17 mouse cellular contexts compared by ENCODE assay signal in genomic region chr17:48433006-48433655, GRCm38 (mm10). TPM values are rescaled to one million over a fixed set of nuclear protein-coding genes. Genes with fewer than 3 reads are reported as not detected.
DNase-seq lines count a peak whose midpoint lies in the region; ATAC-seq and TF ChIP-seq lines count a peak whose summit lies in the region.
"Had no signal": no experiment of that assay in that cellular context is flagged by ENCODE, and none has a peak within 500 bp of the region (broad histone marks: within the 10 kb centered on the region; RNA-seq: fewer than 3 reads in every experiment).

No protein-coding gene starts in this region.

- 66% methylated on average over 20 of the region's 20 CpGs for WGBS in heart, embryonic 11.5 days (ENCODE audit: insufficient replicate concordance)
- 75% methylated on average over 20 of the region's 20 CpGs for WGBS in lung, embryonic 14.5 days
- WGBS in limb, embryonic 13.5 days, result 80% methylated on average over 20 of the region's 20 CpGs

- peaks cover 50% of the 10 kb centered on the region for H3K4me1 ChIP-seq in heart, embryonic 11.5 days (ENCODE audit: control insufficient read depth, insufficient read depth, low read length)
- H3K4me1 ChIP-seq in lung, embryonic 14.5 days (ENCODE audit: insufficient read depth), result peaks cover 25% of the 10 kb centered on the region; the same call in 1 of the 2 replicates
- H3K4me1 ChIP-seq in limb, embryonic 13.5 days, result peaks cover 39% of the 10 kb centered on the region

- no peak for DNase-seq in heart, postnatal 10 days
- no peak for DNase-seq in lung, embryonic 14.5 days
- DNase-seq in lung, postnatal 36 days, result no peak
- DNase-seq in R1 (ENCODE audit: low read depth, low spot score), result peak; percentile 60
- no peak for DNase-seq in thymus, adult 18-20 months
- DNase-seq: adrenal gland, adult 2 months; kidney, postnatal 14 days had no signal

- intact Hi-C loops in heart, postnatal 10 days (cut with DNase I), result no loop called here

- no peaks in the 10 kb centered on the region for H3K27me3 ChIP-seq in heart, embryonic 11.5 days (ENCODE audit: control insufficient read depth, insufficient read depth, low read length)
- H3K27me3 ChIP-seq in lung, embryonic 14.5 days (ENCODE audit: insufficient read depth, low read length), result no peaks in the 10 kb centered on the region
- no peaks in the 10 kb centered on the region for H3K27me3 ChIP-seq in limb, embryonic 13.5 days
- H3K27me3 ChIP-seq: embryonic facial prominence, embryonic 13.5 days; forebrain, embryonic 12.5 days; limb, embryonic 12.5 days; Patski had no signal

- no peak for ATAC-seq in heart, embryonic 11.5 days (replicated peaks; ENCODE audit: insufficient number of reproducible peaks, low FRiP score, low TSS enrichment)
- no peak for ATAC-seq in lung, embryonic 14.5 days (ENCODE audit: insufficient read depth)
- no peak for ATAC-seq in limb, embryonic 13.5 days (ENCODE audit: low FRiP score, low read depth)
- ATAC-seq: Patski had no signal

- H3K36me3 ChIP-seq in heart, embryonic 11.5 days (ENCODE audit: control insufficient read depth, insufficient read depth, low read length), result no peaks in the 10 kb centered on the region
- H3K36me3 ChIP-seq in lung, embryonic 14.5 days (ENCODE audit: insufficient read depth), result no peaks in the 10 kb centered on the region
- no peaks in the 10 kb centered on the region for H3K36me3 ChIP-seq in limb, embryonic 13.5 days
- H3K36me3 ChIP-seq: embryonic facial prominence, embryonic 13.5 days; forebrain, embryonic 12.5 days; limb, embryonic 12.5 days had no signal

- H3K4me3 ChIP-seq in heart, embryonic 11.5 days (ENCODE audit: low read depth, low read length), result no peak overlapping the region
- no peak overlapping the region for H3K4me3 ChIP-seq in lung, embryonic 14.5 days (ENCODE audit: low read depth, low read length)
- H3K4me3 ChIP-seq in limb, embryonic 13.5 days, result no peak overlapping the region
- H3K4me3 ChIP-seq: embryonic facial prominence, embryonic 13.5 days; forebrain, embryonic 12.5 days; limb, embryonic 12.5 days had no signal

- peak overlapping the region; percentile 81 for H3K4me2 ChIP-seq in heart, embryonic 11.5 days
- H3K4me2 ChIP-seq in lung, embryonic 14.5 days, result no peak overlapping the region
- H3K4me2 ChIP-seq in limb, embryonic 13.5 days (replicated peaks), result no peak overlapping the region
- H3K4me2 ChIP-seq: embryonic facial prominence, embryonic 13.5 days; forebrain, embryonic 12.5 days; limb, embryonic 12.5 days had no signal

- peak overlapping the region; percentile 98 for H3K27ac ChIP-seq in heart, embryonic 11.5 days (ENCODE audit: low read depth, low read length)
- H3K27ac ChIP-seq in lung, embryonic 14.5 days (ENCODE audit: low read depth), result peak overlapping the region; percentile 27; the same call in 1 of the 2 replicates
- H3K27ac ChIP-seq in limb, embryonic 13.5 days, result 0 out of 2 replicates have a peak overlapping the region, but pooled peaks have one; percentile 15
- H3K27ac ChIP-seq: embryonic facial prominence, embryonic 13.5 days; forebrain, embryonic 12.5 days; hindbrain, postnatal 0 days; limb, embryonic 12.5 days had no signal

- TF ChIP-seq CTCF in lung, embryonic 14.5 days (IDR thresholded peaks at IDR 0.05; ENCODE audit: low read depth), result no peak

- no peaks in the 10 kb centered on the region for H3K9me3 ChIP-seq in heart, embryonic 11.5 days (replicated peaks; ENCODE audit: control insufficient read depth, low read length)
- no peaks in the 10 kb centered on the region for H3K9me3 ChIP-seq in lung, embryonic 14.5 days (ENCODE audit: low read depth, low read length)
- H3K9me3 ChIP-seq in limb, embryonic 13.5 days, result no peaks in the 10 kb centered on the region
- H3K9me3 ChIP-seq: embryonic facial prominence, embryonic 13.5 days; forebrain, embryonic 12.5 days; limb, embryonic 12.5 days had no signal

- no peak overlapping the region for H3K9ac ChIP-seq in heart, embryonic 11.5 days (ENCODE audit: low read depth, low read length)
- H3K9ac ChIP-seq in lung, embryonic 14.5 days, result no peak overlapping the region
- H3K9ac ChIP-seq in limb, embryonic 13.5 days, result no peak overlapping the region
- H3K9ac ChIP-seq: embryonic facial prominence, embryonic 13.5 days; forebrain, embryonic 12.5 days; limb, embryonic 12.5 days had no signal

RNA-seq across cellular contexts. Expression of gene Apobec2, which starts 0.4 kb away (rescaled TPM):
- polyA plus RNA-seq in heart, embryonic 11.5 days (2014; fragmentation: Nextera tagmentation; extraction: Ambion mirVana), result 213 and 216 TPM in 2 replicates
- 100 to 1,000 TPM; 227 to 228 TPM for total RNA-seq in heart, postnatal 10 days (2021)
- 1.3 and 5.6 TPM in 2 replicates for polyA plus RNA-seq in lung, embryonic 14.5 days (2014; fragmentation: Nextera tagmentation; extraction: Ambion mirVana)
- 21.8 and 21.9 TPM in 2 replicates for polyA plus RNA-seq in limb, embryonic 13.5 days (2015; fragmentation: Nextera tagmentation; extraction: Ambion mirVana)
- total RNA-seq: megakaryocyte-erythroid progenitor cell, adult 5-6 weeks had no signal

RNA-seq across cellular contexts. Expression of gene Tspo2, which starts 18.2 kb away (rescaled TPM):
- 2.1 TPM in 2 replicates for polyA plus RNA-seq in heart, embryonic 11.5 days (2014; fragmentation: Nextera tagmentation; extraction: Ambion mirVana)
- 1 to 10 TPM in 1 of 2 experiments, not detected in 1; 1.0 TPM for total RNA-seq in heart, postnatal 10 days (2021)
- polyA plus RNA-seq in lung, embryonic 14.5 days (2014; fragmentation: Nextera tagmentation; extraction: Ambion mirVana), result 1.5 and 1.9 TPM in 2 replicates
- 1.8 and 2.0 TPM in 2 replicates for polyA plus RNA-seq in limb, embryonic 13.5 days (2015; fragmentation: Nextera tagmentation; extraction: Ambion mirVana)
- total RNA-seq: adrenal gland, adult 2 months; gastrocnemius, postnatal 25 days; layer of hippocampus, postnatal 10 days had no signal
- polyA plus RNA-seq: adrenal gland, adult 2 months had no signal

RNA-seq across cellular contexts. Expression of gene Unc5cl, which starts 21.6 kb away (rescaled TPM):
- polyA plus RNA-seq in heart, embryonic 11.5 days (2014; fragmentation: Nextera tagmentation; extraction: Ambion mirVana), result 0.17 and 0.23 TPM in 2 replicates
- under 1 TPM in 1 of 2 experiments, not detected in 1; 0.72 TPM for total RNA-seq in heart, postnatal 10 days (2021)
- 1.4 and 1.5 TPM in 2 replicates for polyA plus RNA-seq in lung, embryonic 14.5 days (2014; fragmentation: Nextera tagmentation; extraction: Ambion mirVana)
- polyA plus RNA-seq in limb, embryonic 13.5 days (2015; fragmentation: Nextera tagmentation; extraction: Ambion mirVana), result 0.31 and 0.32 TPM in 2 replicates
- total RNA-seq: adrenal gland, adult 2 months; gastrocnemius, postnatal 25 days had no signal
- polyA plus RNA-seq: adrenal gland, adult 2 months had no signal

RNA-seq across cellular contexts. Expression of gene Oard1, which starts 23.3 kb away (rescaled TPM):
- 47.4 and 48.0 TPM in 2 replicates for polyA plus RNA-seq in heart, embryonic 11.5 days (2014; fragmentation: Nextera tagmentation; extraction: Ambion mirVana)
- total RNA-seq in heart, postnatal 10 days (2021), result 10 to 100 TPM; 11.5 to 16.4 TPM
- 75.2 and 77.9 TPM in 2 replicates for polyA plus RNA-seq in lung, embryonic 14.5 days (2014; fragmentation: Nextera tagmentation; extraction: Ambion mirVana)
- polyA plus RNA-seq in limb, embryonic 13.5 days (2015; fragmentation: Nextera tagmentation; extraction: Ambion mirVana), result 52.5 and 56.6 TPM in 2 replicates

RNA-seq across cellular contexts. Expression of gene Nfya, which starts 23.4 kb away (rescaled TPM):
- 16.9 and 19.6 TPM in 2 replicates for polyA plus RNA-seq in heart, embryonic 11.5 days (2014; fragmentation: Nextera tagmentation; extraction: Ambion mirVana)
- total RNA-seq in heart, postnatal 10 days (2021), result 10 to 100 TPM; 22.0 to 29.9 TPM
- 30.3 and 30.5 TPM in 2 replicates for polyA plus RNA-seq in lung, embryonic 14.5 days (2014; fragmentation: Nextera tagmentation; extraction: Ambion mirVana)
- polyA plus RNA-seq in limb, embryonic 13.5 days (2015; fragmentation: Nextera tagmentation; extraction: Ambion mirVana), result 16.7 and 17.2 TPM in 2 replicates

Comparison
In these comparisons a context has a peak if more than half of its experiments do, and no peak if none do; other contexts are left out.
1. H3K27ac ChIP-seq: peak in every context shown above with its lines; median percentile 98 in heart, embryonic 11.5 days; 27 in lung, embryonic 14.5 days; 15 in limb, embryonic 13.5 days.